Mouse (Mus musculus) testis, adult 2 months (tissue): Measurements from ENCODE around the gene Cdh22.

Experiments used
- CTCF ChIP-seq: fragments of 200-500 bp; IDR thresholded peaks from 2 replicates; pipeline ENCODE4 v1.5.1; 2012; ENCODE audit warnings: low read depth, mild to moderate bottlenecking, inconsistent platforms, low read length, moderate library complexity; ENCODE audit not compliant: control insufficient read depth, insufficient read depth, insufficient replicate concordance
- POLR2A ChIP-seq: fragments of 200-500 bp; IDR thresholded peaks from 2 replicates; pipeline ENCODE4 v1.6.1; 2012; ENCODE audit warnings: low read depth, mild to moderate bottlenecking, inconsistent platforms, low read length, moderate library complexity; ENCODE audit not compliant: control insufficient read depth

DNA sequence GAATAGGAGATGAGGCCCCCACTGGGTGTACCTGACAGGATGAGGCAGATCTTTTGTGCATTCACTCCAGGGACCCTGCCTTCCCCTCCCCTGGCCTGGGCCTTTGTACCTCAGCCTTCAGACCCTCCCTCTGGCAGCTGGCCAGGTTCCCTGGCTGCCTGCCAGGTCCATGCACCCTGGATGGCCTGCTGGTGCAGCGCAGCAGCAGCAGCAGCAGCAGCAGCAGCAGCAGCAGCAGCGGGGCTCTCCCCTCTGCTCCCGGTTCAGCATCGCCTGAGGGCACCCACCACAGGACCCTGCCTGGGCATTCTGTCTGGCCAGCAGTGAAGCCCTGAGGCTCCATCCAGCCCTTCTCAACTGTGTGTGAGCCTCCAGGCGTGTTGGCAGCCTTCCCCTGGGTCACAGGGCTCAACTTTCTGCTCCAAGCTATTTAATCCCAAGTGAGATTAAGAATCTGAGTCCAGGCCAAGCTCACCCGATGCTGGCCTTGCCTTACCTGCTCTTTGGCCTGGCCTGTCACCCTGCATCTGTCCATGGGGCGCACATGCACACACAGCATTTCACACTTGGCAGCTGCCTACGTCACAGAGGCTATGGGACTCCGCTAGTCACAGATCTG, 50.5 kb downstream of the Cdh22 start:
- TF ChIP-seq POLR2A (no peak), CTCF (no peak)
